12 mouse cellular contexts compared by ENCODE assay signal in the genomic region with DNA sequence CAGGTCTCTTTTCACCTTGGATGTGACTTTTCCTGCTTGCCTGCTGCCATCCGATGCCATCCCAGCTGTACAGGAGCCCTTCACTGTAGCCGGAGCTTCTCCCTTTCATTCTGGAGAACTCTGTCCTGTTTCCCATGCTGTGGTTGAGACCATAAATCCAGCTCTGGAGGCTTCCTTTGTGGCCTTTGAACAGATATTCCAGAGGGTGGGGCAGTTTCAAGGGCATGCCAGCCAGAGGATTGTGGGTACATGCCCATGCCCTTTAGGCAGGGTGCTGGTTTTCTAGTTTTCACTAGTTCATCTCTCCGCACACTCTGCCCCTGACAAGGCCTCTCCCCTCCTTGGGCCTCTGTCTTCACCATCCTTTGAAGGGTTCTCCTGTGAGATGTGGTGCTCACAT. TPM values are rescaled to one million over a fixed set of nuclear protein-coding genes. Genes with fewer than 3 reads are reported as not detected.
DNase-seq lines count a peak whose midpoint lies in the region; ATAC-seq and TF ChIP-seq lines count a peak whose summit lies in the region.
"Had no signal": no experiment of that assay in that cellular context is flagged by ENCODE, and none has a peak within 500 bp of the region (broad histone marks: within the 10 kb centered on the region; RNA-seq: fewer than 3 reads in every experiment).

No protein-coding gene starts in this region.

- H3K27me3 ChIP-seq in forebrain, embryonic 13.5 days, result no peaks in the 10 kb centered on the region
- no peaks in the 10 kb centered on the region for H3K27me3 ChIP-seq in forebrain, embryonic 15.5 days
- no peaks in the 10 kb centered on the region for H3K27me3 ChIP-seq in liver, adult 2 months (ENCODE audit: control insufficient read depth, insufficient read depth, low read length)
- no peaks in the 10 kb centered on the region for H3K27me3 ChIP-seq in intestine, embryonic 15.5 days (replicated peaks)
- no peaks in the 10 kb centered on the region for H3K27me3 ChIP-seq in myocyte (ENCODE audit: control insufficient read depth, insufficient read depth, insufficient read length)

- H3K4me1 ChIP-seq in forebrain, embryonic 13.5 days, result peaks cover 21% of the 10 kb centered on the region
- H3K4me1 ChIP-seq in forebrain, embryonic 15.5 days, result peaks cover 14% of the 10 kb centered on the region
- peaks cover 9% of the 10 kb centered on the region for H3K4me1 ChIP-seq in liver, adult 2 months (ENCODE audit: control insufficient read depth, insufficient read depth, low read length)
- peaks cover 24% of the 10 kb centered on the region for H3K4me1 ChIP-seq in intestine, embryonic 15.5 days (replicated peaks)

- H3K9me3 ChIP-seq in forebrain, embryonic 13.5 days (replicated peaks), result no peaks in the 10 kb centered on the region
- H3K9me3 ChIP-seq in forebrain, embryonic 15.5 days, result no peaks in the 10 kb centered on the region
- H3K9me3 ChIP-seq in intestine, embryonic 15.5 days, result no peaks in the 10 kb centered on the region
- H3K9me3 ChIP-seq: liver, embryonic 13.5 days; midbrain, embryonic 12.5 days had no signal

- no peaks in the 10 kb centered on the region; the same call in 1 of the 2 replicates for H3K79me2 ChIP-seq in liver, adult 2 months (ENCODE audit: control insufficient read depth, insufficient read depth, low read length)
- no peaks in the 10 kb centered on the region for H3K79me2 ChIP-seq in myocyte (ENCODE audit: control insufficient read depth, insufficient read depth)

- DNase-seq in liver, adult 2 months (ENCODE audit: extremely low read depth, low read depth, low spot score), result peak; percentile 74
- DNase-seq in liver, result no peak
- no peak for DNase-seq in right cerebral cortex, postnatal 4 days
- DNase-seq in ovary, postnatal 36 days (ENCODE audit: low spot score), result no peak
- DNase-seq: cerebellum, postnatal 10 days; gastrocnemius, postnatal 14 days; liver, embryonic 13.5 days had no signal

- no peak overlapping the region for H3ac ChIP-seq in myocyte (ENCODE audit: control insufficient read depth, insufficient read length)

- 0 out of 2 replicates have a peak, but pooled peaks have one; percentile 17 for TF ChIP-seq POLR2A in liver, adult 2 months (IDR thresholded peaks at IDR 0.05; ENCODE audit: extremely low read depth, insufficient read depth, low read length)
- no peak for TF ChIP-seq POLR2A in myocyte (IDR thresholded peaks at IDR 0.05; ENCODE audit: insufficient read length, low read depth)

- 83% methylated on average over 3 of the region's 3 CpGs for WGBS in forebrain, embryonic 13.5 days
- WGBS in forebrain, embryonic 15.5 days, result 86% methylated on average over 3 of the region's 3 CpGs
- WGBS in liver, adult 2 months, result 46% methylated on average over 3 of the region's 3 CpGs
- WGBS in intestine, embryonic 15.5 days, result 74% methylated on average over 3 of the region's 3 CpGs

- no peak for TF ChIP-seq CTCF in liver, adult 2 months (IDR thresholded peaks at IDR 0.05; ENCODE audit: low read depth, low read length)

- ATAC-seq in forebrain, embryonic 13.5 days, result no peak
- no peak for ATAC-seq in forebrain, embryonic 15.5 days (replicated peaks)
- ATAC-seq in intestine, embryonic 15.5 days, result no peak

- H3K36me3 ChIP-seq in forebrain, embryonic 13.5 days (ENCODE audit: poor library complexity, severe bottlenecking), result peaks cover 48% of the 10 kb centered on the region
- peaks cover 37% of the 10 kb centered on the region for H3K36me3 ChIP-seq in forebrain, embryonic 15.5 days
- H3K36me3 ChIP-seq in liver, adult 2 months (ENCODE audit: control insufficient read depth, insufficient read depth, low read length), result no peaks in the 10 kb centered on the region
- peaks cover 27% of the 10 kb centered on the region for H3K36me3 ChIP-seq in intestine, embryonic 15.5 days
- H3K36me3 ChIP-seq in myocyte (ENCODE audit: control insufficient read depth, insufficient read depth), result peaks cover 13% of the 10 kb centered on the region

- no peak overlapping the region; the same call in 1 of the 2 replicates for H3K27ac ChIP-seq in forebrain, embryonic 13.5 days
- no peak overlapping the region for H3K27ac ChIP-seq in forebrain, embryonic 15.5 days (replicated peaks)
- H3K27ac ChIP-seq in liver, adult 2 months (replicated peaks; ENCODE audit: insufficient read depth, low read depth, low read length), result peak overlapping the region; percentile 81
- peak overlapping the region; percentile 48 for H3K27ac ChIP-seq in intestine, embryonic 15.5 days
- H3K27ac ChIP-seq: liver, embryonic 13.5 days; midbrain, embryonic 12.5 days had no signal

- no peak overlapping the region for H3K4me2 ChIP-seq in forebrain, embryonic 13.5 days
- H3K4me2 ChIP-seq in forebrain, embryonic 15.5 days (replicated peaks), result no peak overlapping the region
- peak overlapping the region; percentile 68 for H3K4me2 ChIP-seq in intestine, embryonic 15.5 days (replicated peaks)
- H3K4me2 ChIP-seq in myocyte (ENCODE audit: low read depth), result peak overlapping the region; percentile 92

- no peak overlapping the region for H3K4me3 ChIP-seq in forebrain, embryonic 13.5 days
- H3K4me3 ChIP-seq in forebrain, embryonic 15.5 days, result no peak overlapping the region
- peak overlapping the region; percentile 67 for H3K4me3 ChIP-seq in liver, adult 2 months (ENCODE audit: insufficient read depth, low read depth, low read length)
- peak overlapping the region; percentile 34 for H3K4me3 ChIP-seq in intestine, embryonic 15.5 days (replicated peaks)
- H3K4me3 ChIP-seq in myocyte, result peak overlapping the region; percentile 27
- H3K4me3 ChIP-seq: midbrain, embryonic 12.5 days had no signal

- H3K9ac ChIP-seq in forebrain, embryonic 13.5 days, result 0 out of 2 replicates have a peak overlapping the region, but pooled peaks have one; percentile 30
- no peak overlapping the region for H3K9ac ChIP-seq in forebrain, embryonic 15.5 days (replicated peaks)
- H3K9ac ChIP-seq in liver, adult 2 months (ENCODE audit: low read depth, low read length), result peak overlapping the region; percentile 60
- H3K9ac ChIP-seq in intestine, embryonic 15.5 days, result peak overlapping the region; percentile 20; the same call in 1 of the 2 replicates

TF ChIP-seq in myocyte, 11 proteins besides CTCF, POLR2A, EP300 and RAD21:
- TF ChIP-seq POLR2AphosphoS2 (IDR thresholded peaks at IDR 0.05; ENCODE audit: insufficient read length, low read depth) (no peak), E2F4 (IDR thresholded peaks at IDR 0.05; ENCODE audit: insufficient read depth) (no peak), TCF3 (IDR thresholded peaks at IDR 0.05; ENCODE audit: insufficient read length, low read depth) (no peak), USF1 (IDR thresholded peaks at IDR 0.05; ENCODE audit: low read depth) (no peak), MAX (IDR thresholded peaks at IDR 0.05; ENCODE audit: low read depth) (no peak), CEBPB (IDR thresholded peaks at IDR 0.05; ENCODE audit: insufficient read depth, poor library complexity, severe bottlenecking) (no peak), MYOG (IDR thresholded peaks at IDR 0.05; ENCODE audit: control insufficient read depth in 1 of 3, insufficient read depth in 1 of 3, insufficient read length in 2 of 3, low read depth in 2 of 3) (no peak), SRF (IDR thresholded peaks at IDR 0.05; ENCODE audit: control insufficient read depth, insufficient read length, low read depth) (no peak), MYOD1 (IDR thresholded peaks at IDR 0.05; ENCODE audit: control insufficient read depth in 1 of 3, insufficient read length in 2 of 3, low read depth in 2 of 3) (no peak), REST (IDR thresholded peaks at IDR 0.05; ENCODE audit: insufficient read depth, insufficient read length) (no peak)
TF ChIP-seq in myocyte: peak in this region for 0.

RNA-seq across cellular contexts. Expression of gene Cisd3, which starts 1.4 kb away (rescaled TPM):
- polyA plus RNA-seq in forebrain, embryonic 13.5 days (2015; fragmentation: Nextera tagmentation; extraction: Ambion mirVana), result 12.8 and 17.3 TPM in 2 replicates
- 17.4 and 19.5 TPM in 2 replicates for polyA plus RNA-seq in forebrain, embryonic 15.5 days (2015; fragmentation: Nextera tagmentation; extraction: Ambion mirVana)
- total RNA-seq in liver, adult 2 months (2014; rRNA removed), result 35.7 and 41.0 TPM in 2 replicates
- 73.6 and 94.5 TPM in 2 replicates for polyA plus RNA-seq in liver, adult 2 months (2012; rRNA removed)
- polyA plus RNA-seq in intestine, embryonic 15.5 days (2015; fragmentation: Nextera tagmentation; extraction: Ambion mirVana), result 79.9 and 93.0 TPM in 2 replicates
- 112 TPM for polyA plus RNA-seq in myocyte (2012; fragmentation: generic; extraction: Trizol)

RNA-seq across cellular contexts. Expression of gene Pcgf2, which starts 13.2 kb away (rescaled TPM):
- 21.5 and 22.9 TPM in 2 replicates for polyA plus RNA-seq in forebrain, embryonic 13.5 days (2015; fragmentation: Nextera tagmentation; extraction: Ambion mirVana)
- polyA plus RNA-seq in forebrain, embryonic 15.5 days (2015; fragmentation: Nextera tagmentation; extraction: Ambion mirVana), result 18.1 and 18.8 TPM in 2 replicates
- total RNA-seq in liver, adult 2 months (2014; rRNA removed), result 0.34 and 0.37 TPM in 2 replicates
- 5.6 and 12.0 TPM in 2 replicates for polyA plus RNA-seq in liver, adult 2 months (2012; rRNA removed)
- 12.7 and 12.8 TPM in 2 replicates for polyA plus RNA-seq in intestine, embryonic 15.5 days (2015; fragmentation: Nextera tagmentation; extraction: Ambion mirVana)
- 24.3 TPM for polyA plus RNA-seq in myocyte (2012; fragmentation: generic; extraction: Trizol)

RNA-seq across cellular contexts. Expression of gene Psmb3, which starts 16.1 kb away (rescaled TPM):
- 559 and 571 TPM in 2 replicates for polyA plus RNA-seq in forebrain, embryonic 13.5 days (2015; fragmentation: Nextera tagmentation; extraction: Ambion mirVana)
- 460 and 475 TPM in 2 replicates for polyA plus RNA-seq in forebrain, embryonic 15.5 days (2015; fragmentation: Nextera tagmentation; extraction: Ambion mirVana)
- 281 and 313 TPM in 2 replicates for total RNA-seq in liver, adult 2 months (2014; rRNA removed)
- polyA plus RNA-seq in liver, adult 2 months (2012; rRNA removed), result 299 and 334 TPM in 2 replicates
- polyA plus RNA-seq in intestine, embryonic 15.5 days (2015; fragmentation: Nextera tagmentation; extraction: Ambion mirVana), result 426 and 480 TPM in 2 replicates
- 694 TPM for polyA plus RNA-seq in myocyte (2012; fragmentation: generic; extraction: Trizol)

RNA-seq across cellular contexts. Expression of gene Mllt6, which starts 23.8 kb away (rescaled TPM):
- polyA plus RNA-seq in forebrain, embryonic 13.5 days (2015; fragmentation: Nextera tagmentation; extraction: Ambion mirVana), result 3.2 and 3.5 TPM in 2 replicates
- 4.3 and 4.7 TPM in 2 replicates for polyA plus RNA-seq in forebrain, embryonic 15.5 days (2015; fragmentation: Nextera tagmentation; extraction: Ambion mirVana)
- total RNA-seq in liver, adult 2 months (2014; rRNA removed), result 3.8 and 6.0 TPM in 2 replicates
- polyA plus RNA-seq in liver, adult 2 months (2012; rRNA removed), result 8.9 and 11.2 TPM in 2 replicates
- 1.9 and 2.4 TPM in 2 replicates for polyA plus RNA-seq in intestine, embryonic 15.5 days (2015; fragmentation: Nextera tagmentation; extraction: Ambion mirVana)
- 15.5 TPM for polyA plus RNA-seq in myocyte (2012; fragmentation: generic; extraction: Trizol)

RNA-seq across cellular contexts. Expression of gene Pip4k2b, which starts 57.4 kb away (rescaled TPM):
- 3.5 and 4.2 TPM in 2 replicates for polyA plus RNA-seq in forebrain, embryonic 13.5 days (2015; fragmentation: Nextera tagmentation; extraction: Ambion mirVana)
- 4.1 and 4.8 TPM in 2 replicates for polyA plus RNA-seq in forebrain, embryonic 15.5 days (2015; fragmentation: Nextera tagmentation; extraction: Ambion mirVana)
- 4.1 and 5.5 TPM in 2 replicates for total RNA-seq in liver, adult 2 months (2014; rRNA removed)
- 10.8 and 11.0 TPM in 2 replicates for polyA plus RNA-seq in liver, adult 2 months (2012; rRNA removed)
- polyA plus RNA-seq in intestine, embryonic 15.5 days (2015; fragmentation: Nextera tagmentation; extraction: Ambion mirVana), result 1.0 and 1.2 TPM in 2 replicates
- polyA plus RNA-seq in myocyte (2012; fragmentation: generic; extraction: Trizol), result 30.1 TPM

Comparison
In these comparisons a context has a peak if more than half of its experiments do, and no peak if none do; other contexts are left out.
1. H3K27ac ChIP-seq: peak in liver, adult 2 months (single experiment) and intestine, embryonic 15.5 days (single experiment); none in forebrain, embryonic 13.5 days (single experiment) and forebrain, embryonic 15.5 days (single experiment).
2. H3K4me2 ChIP-seq: peak in intestine, embryonic 15.5 days (single experiment) and myocyte (single experiment); none in forebrain, embryonic 13.5 days (single experiment) and forebrain, embryonic 15.5 days (single experiment).
3. H3K4me3 ChIP-seq: peak in liver, adult 2 months (single experiment), intestine, embryonic 15.5 days (single experiment) and myocyte (single experiment); none in forebrain, embryonic 13.5 days (single experiment) and forebrain, embryonic 15.5 days (single experiment).